Mouse (Mus musculus) embryonic facial prominence, embryonic 11.5 days (tissue): ENCODE data around the gene Cd79a. TPM values are rescaled to one million over a fixed set of nuclear protein-coding genes. Genes with fewer than 3 reads are reported as not detected.
A peak's percentile ranks its signal among the peaks of the same experiment; 100 is the strongest.

Experiments
- ATAC-seq: fragments of 200-750 bp; cut with Nextera tagmentation; replicated peaks from 2 replicates; pipeline ENCODE4 v1.8.0; 2017; ENCODE audit warnings: low read depth; ENCODE audit not compliant: insufficient number of reproducible peaks, low FRiP score, low TSS enrichment
- DNase-seq: peaks from one replicate; pipeline ENCODE4 v3.0.0-alpha.2; 2015; ENCODE audit warnings: low spot score
- H3K27ac ChIP-seq: fragments of 300-500 bp; sonication (generic); replicated peaks from 2 replicates; pipeline ENCODE4 v1.5.1; 2014; ENCODE audit warnings: mild to moderate bottlenecking, low read depth, low read length, control low read depth
- H3K27me3 ChIP-seq: fragments of 300-500 bp; sonication (generic); 2 replicates; pipeline ENCODE4 v1.6.1; 2014; ENCODE audit warnings: mild to moderate bottlenecking, low read length, moderate library complexity, mixed read lengths; ENCODE audit not compliant: control insufficient read depth, insufficient read depth
- H3K36me3 ChIP-seq: fragments of 300-500 bp; sonication (generic); replicated peaks from 2 replicates; pipeline ENCODE4 v1.6.1; 2014; ENCODE audit warnings: low read depth, mild to moderate bottlenecking, low read length, moderate library complexity, mixed read lengths; ENCODE audit not compliant: control insufficient read depth, insufficient read depth
- H3K4me1 ChIP-seq: fragments of 300-500 bp; sonication (generic); 2 replicates; pipeline ENCODE4 v1.6.1; 2014; ENCODE audit warnings: low read length, mixed read lengths; ENCODE audit not compliant: control insufficient read depth, insufficient read depth
- H3K4me2 ChIP-seq: fragments of 300-500 bp; sonication (generic); 2 replicates; pipeline ENCODE4 v1.6.1; 2014; ENCODE audit warnings: low read depth, mild to moderate bottlenecking, control low read depth, low read length, moderate library complexity
- H3K4me3 ChIP-seq: fragments of 300-500 bp; sonication (generic); 2 replicates; pipeline ENCODE4 v1.5.1; 2014; ENCODE audit warnings: low read depth, low read length, control low read depth
- H3K9ac ChIP-seq: fragments of 300-500 bp; sonication (generic); replicated peaks from 2 replicates; pipeline ENCODE4 v1.6.1; 2014; ENCODE audit warnings: mild to moderate bottlenecking, control low read depth, low read length
- H3K9me3 ChIP-seq: fragments of 300-500 bp; sonication (generic); replicated peaks from 2 replicates; pipeline ENCODE4 v1.6.1; 2016; ENCODE audit warnings: mild to moderate bottlenecking, low read length, inconsistent platforms, mixed read lengths; ENCODE audit not compliant: control insufficient read depth
- WGBS: fragments of 180-500 bp; shearing (Covaris S2); extraction: QIAGEN DNeasy Blood & Tissue Kit; methylation state at CpG from one replicate; pipeline ENCODE4 v1.1.7; 2014; 5-methylcytosine and 5-hydroxymethylcytosine counted together
- polyA plus RNA-seq: library from polyadenylated mRNA; unstranded; fragments of >200 nt; fragmentation: Nextera tagmentation; extraction: Ambion mirVana; gene quantifications from 2 replicates; pipeline ENCODE4 v1.2.1, GENCODE M21; 2014

The Cd79a gene
- 0.20 and 0.28 TPM in 2 replicates for polyA plus RNA-seq

GRCm38 (mm10) chr7:24897224-24897623 lies at the start of gene Cd79a:
Gene Cd79a, plus strand, starts transcription at chr7:24897381.
- Histone ChIP-seq H3K9ac (no peak within 1 kb of the TSS), H3K4me1 (no peaks in the 10 kb centered on the region), H3K9me3 (no peaks in the 10 kb centered on the region), H3K36me3 (no peaks in the 10 kb centered on the region; the same call in 1 of the 2 replicates), H3K4me3 (no peak within 1 kb of the TSS), H3K4me2 (no peak within 1 kb of the TSS), H3K27ac (no peak within 1 kb of the TSS), H3K27me3 (no peaks in the 10 kb centered on the region)
- DNase-seq (no peak), ATAC-seq (no peak)
- WGBS = 67% methylated on average over 12 of the region's 12 CpGs

GRCm38 (mm10) chr7:24850162-24850561 lies 47.0 kb upstream of the Cd79a start:
- no peaks in the 10 kb centered on the region for H3K4me1 ChIP-seq
- ATAC-seq = no peak
- H3K9me3 ChIP-seq = no peaks in the 10 kb centered on the region
- no peak overlapping the region for H3K4me3 ChIP-seq
- H3K27me3 ChIP-seq = no peaks in the 10 kb centered on the region
- H3K27ac ChIP-seq = no peak overlapping the region
- no peak overlapping the region for H3K4me2 ChIP-seq
- DNase-seq = peak; percentile 40
- WGBS = 19% methylated on average over 5 of the region's 5 CpGs
- H3K36me3 ChIP-seq = no peaks in the 10 kb centered on the region
- H3K9ac ChIP-seq = peak overlapping the region; percentile 34; the same call in 1 of the 2 replicates

GRCm38 (mm10) chr7:24850899-24851303 lies 46.3 kb upstream of the Cd79a start:
- no peaks in the 10 kb centered on the region for H3K36me3 ChIP-seq
- no peaks in the 10 kb centered on the region for H3K27me3 ChIP-seq
- peak; percentile 38 for DNase-seq
- H3K9me3 ChIP-seq = no peaks in the 10 kb centered on the region
- 40% methylated on average over 6 of the region's 6 CpGs for WGBS
- H3K27ac ChIP-seq = no peak overlapping the region
- no peak overlapping the region for H3K4me2 ChIP-seq
- H3K9ac ChIP-seq = no peak overlapping the region
- no peak overlapping the region for H3K4me3 ChIP-seq
- H3K4me1 ChIP-seq = no peaks in the 10 kb centered on the region
- ATAC-seq = no peak

- Histone ChIP-seq H3K4me3 (no peak overlapping the region), H3K4me1 (no peaks in the 10 kb centered on the region), H3K9ac (no peak overlapping the region), H3K27ac (no peak overlapping the region), H3K9me3 (no peaks in the 10 kb centered on the region), H3K4me2 (no peak overlapping the region), H3K36me3 (no peaks in the 10 kb centered on the region), H3K27me3 (no peaks in the 10 kb centered on the region)
- 85% methylated on average over 5 of the region's 5 CpGs for WGBS
- DNase-seq (no peak), ATAC-seq (no peak)
Measured at GRCm38 (mm10) chr7:24851596-24852325, 45.4 kb upstream of the Cd79a start.

- H3K36me3 ChIP-seq = no peaks in the 10 kb centered on the region
- H3K4me1 ChIP-seq = no peaks in the 10 kb centered on the region
- H3K9me3 ChIP-seq = no peaks in the 10 kb centered on the region
- H3K27ac ChIP-seq = no peak overlapping the region
- ATAC-seq = no peak; the same call in 1 of the 2 replicates
- no peak overlapping the region for H3K9ac ChIP-seq
- H3K4me2 ChIP-seq = no peak overlapping the region
- DNase-seq = no peak
- no peaks in the 10 kb centered on the region for H3K27me3 ChIP-seq
- 75% methylated on average over 8 of the region's 8 CpGs for whole genome bisulfite sequencing
- no peak overlapping the region for H3K4me3 ChIP-seq
Measured at GRCm38 (mm10) chr7:24852557-24853232, 44.5 kb upstream of the Cd79a start.

- Histone ChIP-seq H3K9me3 (no peaks in the 10 kb centered on the region), H3K4me1 (no peaks in the 10 kb centered on the region), H3K4me2 (no peak overlapping the region), H3K4me3 (no peak overlapping the region), H3K27ac (no peak overlapping the region), H3K27me3 (no peaks in the 10 kb centered on the region), H3K36me3 (no peaks in the 10 kb centered on the region), H3K9ac (no peak overlapping the region)
- no peak for ATAC-seq
- no peak for DNase-seq
Measured at GRCm38 (mm10) chr7:24853233-24853563, 44.0 kb upstream of the Cd79a start.

- Histone ChIP-seq H3K27me3 (no peaks in the 10 kb centered on the region), H3K27ac (0 out of 2 replicates have a peak overlapping the region, but pooled peaks have one; percentile 28), H3K9me3 (no peaks in the 10 kb centered on the region), H3K36me3 (no peaks in the 10 kb centered on the region), H3K4me3 (no peak overlapping the region), H3K9ac (peak overlapping the region; percentile 25; the same call in 1 of the 2 replicates), H3K4me2 (no peak overlapping the region), H3K4me1 (no peaks in the 10 kb centered on the region)
- WGBS = 24% methylated on average over 7 of the region's 7 CpGs
- no peak for DNase-seq
- no peak for ATAC-seq
Measured at GRCm38 (mm10) chr7:24853695-24854094, 43.5 kb upstream of the Cd79a start.

GRCm38 (mm10) chr7:24856460-24857120 lies 40.6 kb upstream of the Cd79a start:
- no peak overlapping the region for H3K4me2 ChIP-seq
- ATAC-seq = no peak
- H3K4me3 ChIP-seq = no peak overlapping the region
- DNase-seq = no peak
- no peaks in the 10 kb centered on the region for H3K4me1 ChIP-seq
- H3K9me3 ChIP-seq = no peaks in the 10 kb centered on the region
- no peak overlapping the region for H3K27ac ChIP-seq
- no peaks in the 10 kb centered on the region for H3K36me3 ChIP-seq
- WGBS = 32% methylated on average over 6 of the region's 6 CpGs
- no peak overlapping the region for H3K9ac ChIP-seq
- H3K27me3 ChIP-seq = no peaks in the 10 kb centered on the region
